Mouse (Mus musculus) left cerebral cortex, adult 8-10 months (tissue): ENCODE results near the gene Rap1gap. TPM values are rescaled to one million over a fixed set of nuclear protein-coding genes. Genes with fewer than 3 reads are reported as not detected.

ENCODE experiments used
- DNase-seq, 2 experiments: peaks; one replicate each; pipeline ENCODE4 v3.0.0; 2022; ENCODE audit warnings: low spot score in 2 of 2
- total RNA-seq, 4 experiments: library from RNA; stranded (reverse); gene quantifications; 2 replicates each; pipeline ENCODE4 v1.2.4; 2022

Rap1gap gene
- total RNA-seq, 4 experiments from 2014 or later = 338 to 399 (median 364) TPM

DNA sequence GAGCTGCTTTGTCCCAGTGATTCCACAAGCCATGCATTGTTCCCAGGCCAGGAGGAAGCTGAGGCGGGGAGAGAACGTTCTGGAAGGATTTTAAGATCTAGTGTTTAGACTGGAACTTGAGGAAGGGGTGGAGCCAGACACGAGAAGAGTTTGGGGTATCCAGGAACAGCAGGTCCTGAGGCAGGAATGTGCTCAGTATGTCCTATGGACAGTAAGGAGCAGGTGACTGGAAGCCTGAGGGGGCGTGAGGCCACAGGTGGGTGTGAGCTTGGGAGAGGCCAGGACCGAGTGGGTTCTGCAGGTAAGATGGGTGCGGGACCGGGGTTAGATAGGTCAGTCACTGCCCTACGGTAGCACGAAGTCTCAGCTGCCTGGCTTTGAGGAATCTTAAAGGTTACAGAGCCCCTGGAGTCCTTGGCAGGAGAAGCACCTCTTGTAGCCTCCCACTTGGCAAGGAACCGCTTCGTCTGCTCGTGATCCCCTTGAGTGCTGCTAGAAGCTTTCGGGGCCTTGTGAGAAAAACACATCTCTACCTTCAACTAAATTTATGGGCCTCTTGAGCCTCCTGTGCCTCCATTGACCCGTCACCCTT lies 22.8 kb downstream of the Rap1gap start:
- DNase-seq = no peak

DNA sequence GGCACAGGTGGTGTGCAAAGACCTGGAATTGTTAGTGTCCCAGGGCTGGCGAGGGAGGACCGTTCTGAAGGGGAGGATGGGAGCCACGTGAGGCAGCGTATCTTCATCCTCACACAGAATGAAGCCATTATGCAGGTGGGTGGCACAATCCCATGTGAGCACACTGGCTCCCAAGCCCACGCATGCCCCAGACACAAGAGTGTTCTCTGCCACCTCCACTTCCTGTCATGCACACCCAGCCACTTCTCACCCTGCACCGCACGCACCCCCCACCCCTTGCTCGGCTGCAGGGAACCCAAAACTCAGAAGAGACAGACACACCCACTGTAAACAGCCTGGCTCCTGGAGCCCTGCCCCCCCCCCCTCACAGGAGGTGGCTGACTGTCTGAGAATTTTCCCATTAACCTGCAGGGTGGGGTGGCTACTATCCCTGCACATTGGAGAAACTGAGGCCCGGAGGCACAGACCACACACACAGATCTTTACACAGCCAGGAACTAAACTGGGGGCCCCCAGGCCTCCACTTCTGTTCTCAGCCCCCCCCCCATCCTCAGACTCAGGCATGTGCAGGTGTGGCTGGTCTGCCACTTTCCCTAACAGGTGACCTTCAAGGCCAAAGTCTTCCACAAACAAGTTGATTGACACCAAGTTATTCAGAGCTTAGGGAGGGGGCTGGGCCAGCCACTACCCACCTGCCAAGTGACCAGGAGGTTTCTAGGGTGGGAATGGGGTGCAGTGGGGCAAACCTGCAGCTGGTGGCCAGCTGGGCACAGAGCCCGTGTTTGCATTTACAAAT lies 27.8 kb downstream of the Rap1gap start:
- DNase-seq = peak in 1 of 2 experiments; percentile 85

DNA sequence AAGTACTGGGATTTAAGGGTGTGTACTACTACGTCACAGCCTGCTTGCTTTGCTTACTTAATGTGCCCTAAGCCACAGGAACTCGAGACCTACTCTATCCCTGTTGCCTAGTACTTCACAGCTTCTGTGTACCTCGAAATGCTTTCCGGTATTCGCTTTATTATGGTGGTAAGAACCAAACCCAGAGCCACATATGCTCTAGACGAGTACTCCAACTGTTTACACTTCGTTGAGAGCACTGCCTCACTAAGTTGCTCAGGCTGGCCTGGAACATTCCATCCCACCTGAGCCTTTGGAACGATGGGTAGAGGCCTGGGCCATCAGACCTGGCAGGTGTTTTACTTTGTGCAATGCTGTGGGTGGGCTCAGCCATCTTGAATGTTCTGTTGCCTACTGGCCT lies 30.8 kb downstream of the Rap1gap start:
- DNase-seq = no peak

DNA sequence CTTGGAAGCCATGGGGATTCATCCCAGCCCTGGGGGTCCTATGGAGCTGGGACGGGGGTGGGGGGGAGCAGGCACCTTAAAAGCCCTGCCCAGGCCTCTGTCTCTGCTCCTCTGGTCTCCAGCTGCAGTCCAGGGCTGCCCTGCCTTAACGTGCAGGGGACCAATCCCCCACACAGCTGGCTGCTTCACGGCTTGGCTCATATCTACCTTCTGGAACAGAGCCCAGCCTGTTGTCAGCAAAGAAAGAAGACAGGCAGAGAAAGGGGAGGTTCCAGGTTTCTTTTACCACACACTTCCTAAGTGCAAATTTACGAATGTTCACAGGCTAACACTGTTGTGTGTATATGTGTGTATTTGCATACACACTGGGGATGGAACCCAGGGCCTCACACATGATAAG lies 31.4 kb downstream of the Rap1gap start:
- DNase-seq = no peak

DNA sequence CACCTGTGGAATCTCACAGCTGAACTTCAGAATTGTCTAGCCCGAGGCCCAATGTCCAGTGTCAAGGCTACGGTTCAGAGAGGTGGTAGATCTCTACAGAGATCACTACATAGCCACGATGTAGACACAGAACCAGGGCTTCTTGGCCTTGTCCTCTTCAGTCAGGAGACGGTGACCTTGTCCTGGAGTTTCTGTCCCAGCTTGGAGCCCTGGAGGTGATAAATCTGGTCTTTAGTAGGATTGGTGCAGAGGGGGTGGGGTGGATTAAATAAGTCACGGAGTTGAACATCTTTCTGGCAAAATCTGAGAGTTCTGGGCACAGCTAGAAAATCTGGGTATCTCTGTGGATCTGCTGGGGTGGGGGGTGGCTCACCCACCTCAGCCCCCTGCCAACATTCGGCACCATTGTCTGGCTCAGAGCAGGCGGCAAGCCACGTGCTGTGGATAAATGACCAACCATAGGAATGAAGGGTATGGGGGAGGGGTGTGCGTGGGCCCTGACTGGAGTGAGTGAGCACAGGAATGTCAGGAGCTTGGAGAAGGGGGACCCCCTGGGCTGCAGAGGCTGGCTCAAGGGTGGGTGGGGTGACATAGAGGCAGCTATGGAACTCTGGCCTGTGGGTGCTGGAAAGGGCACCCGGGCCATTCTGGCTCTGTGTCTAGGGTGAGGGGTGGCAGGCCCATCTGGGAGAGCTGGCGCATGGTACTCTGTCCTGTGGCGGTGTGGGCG lies 32.8 kb downstream of the Rap1gap start:
- DNase-seq = no peak

DNA sequence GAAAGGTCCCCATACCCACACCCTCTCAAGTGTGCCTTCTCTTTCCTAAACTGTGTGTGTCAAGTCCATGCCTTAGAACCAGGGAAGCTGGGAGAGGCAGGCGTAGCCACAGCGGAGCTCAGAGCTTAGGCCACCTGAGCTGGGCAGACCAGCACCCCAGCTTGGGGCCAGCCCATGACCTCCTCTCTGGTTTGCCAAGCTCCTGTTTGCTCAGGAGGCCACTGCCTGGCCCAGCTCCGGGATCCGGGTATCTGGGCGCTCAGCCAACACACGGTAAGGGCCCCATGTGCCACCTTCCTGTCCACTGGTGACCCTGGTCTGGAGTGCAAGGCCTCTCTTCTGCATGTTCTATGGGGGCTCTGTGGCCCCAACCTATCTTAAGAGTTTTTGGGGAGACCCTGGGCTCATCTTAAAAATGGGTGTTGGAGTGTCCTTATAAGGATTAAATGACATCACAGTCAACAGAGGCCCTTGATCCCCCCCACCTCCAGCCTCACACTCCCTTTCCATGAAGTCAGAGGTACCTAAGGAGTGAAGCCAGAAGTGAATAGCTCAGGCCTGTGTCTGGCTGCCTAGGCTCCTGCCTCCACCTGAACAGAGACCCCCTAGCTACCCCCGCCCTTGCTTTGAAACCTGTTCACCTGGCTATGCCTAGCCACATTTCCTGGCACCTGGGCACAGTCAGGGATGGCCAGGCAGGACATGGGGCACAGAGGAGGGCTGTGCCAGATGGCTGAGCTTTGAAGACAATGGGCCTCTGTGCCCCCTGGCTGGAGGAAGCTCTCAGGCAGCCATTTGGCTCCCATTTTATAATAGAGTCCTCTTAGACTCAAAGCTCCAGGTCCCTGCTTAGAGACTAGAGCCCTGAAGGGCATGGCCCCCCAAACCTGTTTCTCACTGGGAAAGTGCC lies 33.8 kb downstream of the Rap1gap start:
- no peak for DNase-seq

DNA sequence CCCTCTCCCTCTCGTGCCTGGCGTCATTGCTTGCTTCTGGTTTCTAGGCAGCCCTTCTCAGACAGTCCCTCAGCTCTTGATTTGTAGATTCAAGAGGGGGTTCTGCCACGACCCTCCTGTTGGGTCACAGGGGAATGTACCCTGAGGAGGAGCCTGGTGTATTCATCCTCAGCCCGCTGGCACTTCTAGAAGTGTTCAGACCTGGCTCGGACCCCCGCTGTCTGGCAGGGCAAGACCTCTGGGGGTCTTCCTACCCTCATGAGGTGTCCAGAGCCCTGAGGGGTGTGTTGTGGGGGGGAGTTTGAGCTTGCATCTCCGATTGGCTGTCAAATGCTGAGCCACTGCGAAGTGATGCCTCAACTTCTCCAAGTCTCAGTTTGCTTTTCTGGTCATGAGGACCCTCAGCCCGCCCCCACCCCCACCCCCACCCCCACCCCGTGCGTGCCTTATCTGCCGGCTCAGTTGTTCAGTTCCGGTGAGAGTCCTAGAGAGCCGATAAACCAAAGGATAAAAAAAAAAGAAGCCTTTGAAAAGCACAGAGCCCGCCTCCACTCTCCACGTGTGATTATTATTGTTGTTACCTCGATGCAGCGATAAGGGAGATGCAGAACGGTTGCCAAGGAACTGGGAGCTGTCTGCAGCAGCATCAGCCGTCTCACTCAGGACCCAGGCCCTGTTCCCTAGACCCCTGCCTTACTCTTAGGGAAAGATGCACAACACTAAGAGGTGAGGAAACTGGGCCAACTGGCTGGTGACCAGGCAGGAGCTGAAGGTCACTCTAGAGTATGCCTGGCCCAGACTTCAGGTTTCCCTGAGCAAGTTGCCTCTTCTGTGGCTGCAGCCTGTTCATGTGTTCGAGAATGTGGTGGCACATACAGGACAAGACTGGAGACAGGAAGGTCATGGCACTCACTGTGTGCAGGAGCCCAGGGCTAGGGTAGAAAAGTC lies 35.0 kb downstream of the Rap1gap start:
- DNase-seq = no peak

DNA sequence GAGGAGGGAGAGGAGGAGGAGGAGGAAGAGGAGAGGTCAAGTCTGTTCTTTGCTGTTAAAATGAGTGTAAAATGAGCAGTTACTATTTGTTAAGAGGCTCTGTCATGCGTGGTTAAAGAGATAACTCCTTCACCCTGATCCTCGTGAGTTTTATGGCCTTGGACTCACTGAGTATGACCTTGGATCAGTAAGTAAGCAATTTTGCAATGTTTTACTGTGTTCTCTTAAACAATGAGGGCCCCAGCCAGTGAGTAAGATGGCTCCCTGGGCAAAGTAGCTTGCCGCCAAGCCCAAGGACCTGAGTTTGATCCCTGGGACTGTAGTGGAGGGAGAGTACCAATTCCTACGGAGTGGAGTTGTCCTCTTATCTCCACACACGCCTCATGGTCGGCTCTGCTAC lies 36.4 kb downstream of the Rap1gap start:
- no peak for DNase-seq

DNA sequence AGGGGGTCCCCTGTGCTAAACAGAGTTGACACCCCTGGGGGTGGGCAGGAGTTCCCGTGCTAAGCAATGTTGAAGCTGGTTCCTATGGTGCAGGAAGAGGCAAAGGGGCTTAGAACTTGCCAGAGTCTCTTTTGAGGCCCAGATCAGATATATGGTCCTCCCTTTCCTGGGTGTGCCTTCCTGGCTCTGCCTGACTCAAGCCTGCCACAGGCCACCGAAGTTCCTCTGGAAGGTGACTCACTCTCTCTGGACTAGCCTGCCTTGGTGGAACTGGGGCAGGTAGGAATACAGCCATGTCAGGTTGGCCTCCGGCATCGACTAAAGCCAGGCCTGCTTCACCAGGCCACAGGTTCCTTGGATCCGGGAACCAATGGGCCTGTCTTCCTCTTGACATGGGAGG lies 38.6 kb downstream of the Rap1gap start:
- no peak for DNase-seq

DNA sequence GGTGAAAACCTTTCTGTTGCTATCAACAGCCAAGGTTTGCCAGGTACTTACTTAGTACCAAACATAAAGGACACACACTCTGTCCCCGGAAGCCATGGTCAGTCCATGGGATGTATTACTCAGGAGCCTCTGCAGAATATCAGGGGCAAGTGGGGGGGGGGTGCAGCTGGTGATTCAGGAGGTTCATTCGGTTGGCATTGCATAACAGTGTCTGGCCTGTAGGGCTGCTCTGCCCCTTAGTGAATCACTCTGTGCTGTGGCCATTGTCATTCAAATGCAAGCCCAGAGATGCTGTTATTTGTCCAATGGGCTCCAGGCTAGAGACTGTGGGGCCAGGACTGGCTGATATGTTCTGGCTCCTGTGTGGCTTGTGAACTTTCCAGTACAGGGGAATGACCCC lies 40.0 kb downstream of the Rap1gap start:
- no peak for DNase-seq

DNA sequence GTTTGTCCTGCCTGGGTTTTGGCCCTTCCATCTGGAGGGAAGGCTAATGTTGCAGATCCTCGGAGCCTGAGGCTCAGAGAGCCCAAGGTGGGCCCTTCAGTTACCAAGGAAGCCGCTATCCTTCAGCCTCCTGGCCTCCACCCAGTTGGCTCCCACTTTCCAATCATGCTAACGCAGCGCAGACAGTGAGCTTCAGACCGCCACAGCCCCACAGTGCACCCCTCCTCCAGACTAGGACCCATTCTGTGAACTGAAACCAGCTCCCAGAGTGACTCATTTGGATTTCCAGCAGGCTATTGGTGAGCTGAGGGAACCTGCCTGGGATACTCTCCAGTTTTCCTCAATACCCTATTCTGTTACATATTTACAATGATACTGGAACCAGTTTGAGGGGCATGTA lies 40.9 kb downstream of the Rap1gap start:
- peak in 1 of 2 experiments; percentile 43 for DNase-seq

DNA sequence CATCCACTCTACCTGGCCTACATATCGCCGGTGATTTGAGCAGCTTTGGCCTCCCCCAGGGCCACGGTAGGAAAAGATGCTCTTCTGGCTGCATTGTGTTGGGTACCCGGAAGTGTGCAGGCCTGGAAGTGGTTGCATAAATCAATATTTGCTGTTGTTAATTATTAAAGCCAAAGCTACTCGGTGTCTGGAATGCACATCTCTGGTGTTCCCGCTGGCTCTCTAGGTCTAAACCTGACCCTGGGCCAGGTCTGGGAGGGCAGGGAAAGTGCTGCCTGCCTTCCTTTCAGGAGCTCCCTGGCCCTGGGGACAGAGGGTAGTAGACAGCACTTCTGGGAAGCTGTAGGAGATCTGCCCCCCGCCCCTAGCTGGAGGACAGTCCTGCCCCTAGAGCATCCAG lies 42.0 kb downstream of the Rap1gap start:
- DNase-seq = no peak

DNA sequence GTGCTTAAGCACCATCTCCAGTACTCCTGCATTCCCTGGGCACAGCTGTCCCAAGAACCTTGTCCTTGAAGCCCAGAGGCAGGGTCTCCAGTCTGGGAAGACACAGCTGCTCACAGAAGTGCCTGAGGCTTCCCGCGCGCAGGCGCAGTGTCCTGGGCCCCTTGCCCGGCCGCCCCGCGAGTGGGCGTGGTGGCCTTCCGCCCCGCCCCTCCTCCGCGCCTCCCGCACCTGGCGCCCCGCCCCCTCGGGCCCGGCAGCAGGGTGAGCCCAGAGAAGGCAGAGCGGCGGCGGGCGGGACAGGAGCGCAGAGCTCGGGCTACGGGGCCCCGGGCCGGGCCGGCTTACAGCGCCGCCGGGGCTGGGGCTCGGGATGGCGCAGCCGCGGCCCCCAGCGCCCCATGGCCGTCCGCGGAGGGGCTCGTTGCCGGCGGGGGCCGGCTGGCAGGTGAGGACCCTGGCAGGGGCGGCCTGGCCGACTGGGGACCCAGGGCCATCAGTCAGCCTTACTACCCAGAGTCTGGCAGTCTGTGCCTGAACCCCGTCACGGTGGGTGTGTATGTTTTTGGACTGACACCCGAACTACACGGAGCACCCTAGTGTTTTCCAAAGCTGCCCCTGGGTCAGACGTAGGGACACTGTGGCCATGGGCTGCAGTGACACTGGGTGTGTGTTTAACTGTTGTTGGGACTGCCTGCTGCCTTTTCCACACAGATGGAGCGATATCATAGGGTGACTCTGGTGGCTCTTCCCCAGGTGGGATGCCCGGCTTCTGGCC lies 42.9 kb downstream of the Rap1gap start:
- peak in 1 of 2 experiments; percentile 54 for DNase-seq

DNA sequence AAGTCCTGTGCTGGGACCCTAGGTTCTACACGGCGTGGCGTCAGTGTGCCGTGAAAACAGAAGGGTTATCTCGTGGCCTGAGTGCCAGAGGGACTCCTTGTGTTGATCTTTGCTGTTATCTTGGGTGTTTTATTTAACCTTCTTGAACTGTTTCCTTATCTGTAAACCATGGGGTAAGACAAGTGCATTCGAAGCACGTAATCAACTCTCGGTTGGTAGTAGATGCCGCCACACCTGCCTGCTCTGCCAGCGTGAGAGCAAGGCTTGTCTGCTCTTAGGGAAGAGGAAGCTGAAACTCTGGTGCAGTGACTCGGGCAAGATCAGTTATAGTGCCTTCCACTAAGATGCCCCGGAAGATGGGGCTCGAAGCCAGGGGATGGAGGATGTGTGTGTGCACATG lies 48.4 kb downstream of the Rap1gap start:
- DNase-seq = no peak

DNA sequence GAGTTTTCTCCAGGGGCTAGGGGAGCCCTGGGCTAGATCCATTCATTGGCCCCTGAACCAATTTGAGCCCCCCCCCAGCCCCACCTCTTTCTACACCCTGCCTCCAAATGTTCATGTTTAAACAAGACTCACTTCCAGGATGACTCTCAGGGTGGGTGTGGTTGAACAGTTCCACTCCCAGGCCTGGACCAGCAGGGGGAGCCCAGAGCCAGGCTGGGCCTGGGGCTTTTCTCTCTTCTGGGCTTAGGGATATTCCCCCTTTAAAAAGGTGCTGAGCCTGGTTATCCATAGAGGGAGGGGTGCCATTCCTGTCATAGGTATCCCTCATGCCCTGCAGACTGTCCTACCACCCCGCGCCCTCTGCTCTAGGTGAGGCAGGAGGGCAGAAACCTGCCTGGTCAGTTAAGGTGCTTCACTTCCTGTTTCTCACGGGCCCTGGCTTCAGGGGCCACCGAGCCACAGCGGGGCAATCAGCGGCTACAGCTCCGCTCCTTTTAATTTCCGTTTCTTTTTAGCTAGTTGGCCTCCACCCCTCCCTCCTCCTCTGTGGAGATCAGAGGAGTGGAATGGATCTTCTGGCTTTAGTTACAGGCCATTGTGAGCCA lies 49.6 kb downstream of the Rap1gap start:
- no peak for DNase-seq

DNA sequence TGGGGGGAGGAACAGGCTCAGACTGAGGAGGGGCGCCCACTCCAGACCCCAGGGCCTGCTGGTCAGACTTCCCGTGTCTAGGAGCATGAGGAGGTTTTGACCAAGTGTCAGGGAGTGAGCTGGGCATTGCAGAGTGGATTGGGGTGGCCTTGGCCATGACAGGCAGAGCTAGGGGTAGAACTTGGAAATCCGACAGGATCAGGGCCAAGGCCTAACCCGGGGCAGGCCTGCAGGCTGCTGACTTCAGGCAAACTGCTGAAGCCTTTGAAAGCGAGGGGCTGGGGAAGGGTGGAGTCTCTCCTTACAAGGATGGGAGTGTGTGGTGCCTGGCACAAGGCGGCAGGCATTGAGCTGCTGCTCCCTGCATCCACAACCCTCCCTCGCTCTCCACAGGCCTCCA lies 52.5 kb downstream of the Rap1gap start:
- DNase-seq = no peak

DNA sequence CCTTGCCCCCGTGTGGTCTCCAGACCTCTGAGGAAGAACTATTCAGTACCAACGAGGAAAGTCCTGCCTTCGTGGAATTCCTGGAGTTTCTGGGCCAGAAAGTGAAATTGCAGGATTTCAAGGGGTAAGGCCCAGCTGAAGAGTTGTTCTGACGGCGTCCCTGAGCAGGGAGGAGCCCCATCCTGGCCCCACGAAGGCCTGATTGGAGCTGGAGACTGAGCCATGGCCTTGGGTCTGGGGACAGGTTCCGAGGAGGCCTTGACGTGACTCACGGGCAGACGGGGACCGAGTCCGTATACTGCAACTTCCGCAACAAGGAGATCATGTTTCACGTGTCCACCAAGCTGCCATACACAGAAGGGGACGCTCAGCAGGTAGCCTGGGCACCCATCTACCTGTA lies 53.1 kb downstream of the Rap1gap start:
- DNase-seq = no peak

DNA sequence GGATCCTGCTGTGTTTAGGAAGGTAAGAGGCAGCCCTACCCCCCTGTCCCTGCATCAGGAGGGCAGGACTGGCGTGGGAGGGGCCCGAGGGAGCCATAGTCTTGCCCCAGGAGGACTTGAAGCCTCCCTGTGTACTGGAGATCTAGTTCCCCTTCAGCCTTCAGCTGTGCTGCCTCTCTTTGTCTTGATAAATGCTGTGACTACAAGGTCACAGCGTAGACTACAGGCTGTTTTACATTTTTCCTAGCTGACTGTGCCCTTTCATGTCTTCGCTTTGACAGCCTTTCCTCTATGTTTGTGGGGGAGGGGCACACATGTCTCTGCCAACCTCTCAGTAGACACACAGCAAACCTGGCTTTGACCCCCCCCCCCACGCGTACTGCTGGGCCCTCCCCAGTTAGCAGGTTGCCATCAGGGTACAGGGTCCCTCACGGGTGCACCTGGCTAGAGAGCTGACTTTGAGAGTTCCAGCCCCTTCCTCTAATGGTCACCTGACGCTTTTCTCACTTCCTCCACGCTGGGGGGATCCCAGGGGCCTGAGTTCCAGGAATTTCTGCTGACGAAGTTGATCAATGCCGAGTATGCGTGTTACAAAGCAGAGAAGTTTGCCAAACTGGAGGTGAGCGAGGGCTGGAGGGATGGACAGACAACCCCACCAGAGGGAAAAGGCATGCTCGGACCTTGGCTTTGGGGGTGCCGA lies 55.0 kb downstream of the Rap1gap start:
- no peak for DNase-seq

DNA sequence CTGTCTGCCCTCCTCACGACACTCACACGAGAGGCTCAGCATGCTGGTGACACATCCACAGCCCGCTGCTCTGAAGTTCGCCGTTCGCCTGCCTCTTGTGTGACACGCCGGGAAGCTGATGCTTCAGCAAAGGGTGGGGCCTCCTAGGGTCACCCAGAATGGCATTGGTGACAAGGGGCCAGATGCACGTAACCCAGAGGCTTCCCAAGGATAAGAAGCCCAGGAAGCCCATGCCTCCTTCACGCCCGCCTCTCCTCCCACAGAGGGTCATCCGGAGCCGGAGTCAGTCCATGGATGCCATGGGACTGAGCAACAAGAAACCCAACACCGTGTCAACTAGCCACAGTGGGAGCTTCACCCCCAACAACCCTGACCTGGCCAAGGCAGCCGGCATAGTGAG lies 57.0 kb downstream of the Rap1gap start:
- DNase-seq = no peak
